Mouse (Mus musculus) CH12.LX (cell line): ENCODE measurements at regions not wholly inside any gene's neighbourhood (a gene's known extent, or its start where the extent isn't known, plus 50 kb on each side); places are given as distances from the start of the nearest gene placed in this dataset.

Experiments
- CHD1 ChIP-seq: IDR thresholded peaks from 2 replicates; pipeline ENCODE4 v1.6.1; 2012; ENCODE audit warnings: low read depth, low read length, improper control_type of control experiment, inconsistent platforms
- CTCF ChIP-seq, 2 experiments: IDR thresholded peaks in 1 of 2; conservative IDR thresholded peaks in 1 of 2; 2 replicates each; pipeline ENCODE4 v1.5.1; 2011 to 2012; ENCODE audit warnings: low read depth in 2 of 2, low read length in 2 of 2, improper control_type of control experiment in 1 of 2, inconsistent platforms in 1 of 2, mild to moderate bottlenecking in 1 of 2, moderate library complexity in 1 of 2
- EP300 ChIP-seq: IDR thresholded peaks from 2 replicates; pipeline ENCODE4 v1.6.1; 2011; ENCODE audit warnings: low read length, improper control_type of control experiment
- ETS1 ChIP-seq: conservative IDR thresholded peaks from 2 replicates; pipeline ENCODE4 v1.6.1; 2012; ENCODE audit warnings: low read depth, mild to moderate bottlenecking, inconsistent platforms, low read length, improper control_type of control experiment, moderate library complexity
- GABPA ChIP-seq: IDR thresholded peaks from 2 replicates; pipeline ENCODE4 v1.6.1; 2012; ENCODE audit warnings: low read depth, low read length, improper control_type of control experiment, inconsistent platforms; ENCODE audit not compliant: insufficient replicate concordance
- MAZ ChIP-seq: IDR thresholded peaks from 2 replicates; pipeline ENCODE4 v1.6.1; 2012; ENCODE audit warnings: low read depth, mild to moderate bottlenecking, inconsistent platforms, low read length, improper control_type of control experiment, moderate library complexity
- POLR2A ChIP-seq: IDR thresholded peaks from 2 replicates; pipeline ENCODE4 v1.6.1; 2011; ENCODE audit warnings: low read depth, mild to moderate bottlenecking, improper control_type of control experiment, low read length
- TBP ChIP-seq: conservative IDR thresholded peaks from 2 replicates; pipeline ENCODE4 v1.6.1; 2011; ENCODE audit warnings: low read depth, low read length, improper control_type of control experiment
- ZNF384 ChIP-seq: IDR thresholded peaks from 2 replicates; pipeline ENCODE4 v1.6.1; 2012; ENCODE audit warnings: low read depth, low read length, improper control_type of control experiment, inconsistent platforms

DNA sequence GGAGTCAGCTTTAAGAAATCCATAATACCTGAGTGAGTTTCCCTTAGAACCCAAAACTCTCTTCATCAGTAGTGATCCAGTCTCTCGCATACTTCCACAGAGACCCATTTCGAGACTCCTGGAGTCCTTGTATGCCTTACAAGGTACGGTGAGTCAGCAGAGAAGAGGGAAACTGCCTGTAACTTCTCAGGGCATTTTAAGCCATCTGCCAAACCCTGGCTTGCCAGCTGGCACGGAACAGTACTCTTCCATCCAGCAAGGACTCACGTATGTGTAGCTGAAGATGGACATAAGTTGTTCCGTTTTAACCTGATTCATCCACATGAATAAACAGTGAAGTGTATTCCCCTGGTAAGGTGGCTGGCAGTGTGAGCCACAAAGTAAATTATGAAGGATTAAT lies 267.0 kb downstream of the Mreg start:
- TF ChIP-seq CTCF (conservative IDR thresholded peaks at IDR 0.05 in 1 of 2, IDR thresholded peaks at IDR 0.05 in 1 of 2; ENCODE audit: low read depth in 2 of 2, low read length in 2 of 2) = no peak
- no peak for TF ChIP-seq ETS1
- TF ChIP-seq CHD1 = no peak
- no peak for TF ChIP-seq TBP
- no peak for TF ChIP-seq ZNF384
- TF ChIP-seq POLR2A = no peak
- no peak for TF ChIP-seq GABPA
- no peak for TF ChIP-seq MAZ
- TF ChIP-seq EP300 = no peak
